In genomic region chr2:59993190-59993535, GRCm38 (mm10) we compare ENCODE assay signal across 20 mouse cellular contexts.
A peak's percentile ranks its signal among the peaks of the same experiment; 100 is the strongest.
DNase-seq lines count a peak whose midpoint lies in the region; ATAC-seq and TF ChIP-seq lines count a peak whose summit lies in the region.
"Had no signal": no experiment of that assay in that cellular context is flagged by ENCODE, and none has a peak within 500 bp of the region (broad histone marks: within the 10 kb centered on the region; RNA-seq: fewer than 3 reads in every experiment).

No protein-coding gene starts in this region.

- no peak for ATAC-seq in liver, postnatal 0 days
- ATAC-seq in liver, embryonic 11.5 days (replicated peaks; ENCODE audit: low FRiP score) = no peak
- ATAC-seq in hindbrain, embryonic 15.5 days (ENCODE audit: low FRiP score, low read depth) = no peak
- ATAC-seq: activated CD4-positive, CD25-positive, alpha-beta regulatory T cell, adult 4 months; forebrain, embryonic 16.5 days; intestine, embryonic 16.5 days had no signal

- 75% methylated on average over 3 of the region's 3 CpGs for WGBS in heart, embryonic 10.5 days
- WGBS in liver, postnatal 0 days (ENCODE audit: insufficient replicate concordance) = 83% methylated on average over 3 of the region's 3 CpGs
- WGBS in liver, embryonic 11.5 days = 82% methylated on average over 3 of the region's 3 CpGs
- WGBS in hindbrain, embryonic 15.5 days = 49% methylated on average over 3 of the region's 3 CpGs
- WGBS in thymus, adult 2 months = 97% methylated on average over 3 of the region's 3 CpGs

- no peak overlapping the region for H3K4me2 ChIP-seq in liver, postnatal 0 days (ENCODE audit: low read depth, low read length)
- H3K4me2 ChIP-seq in liver, embryonic 11.5 days = no peak overlapping the region
- H3K4me2 ChIP-seq in hindbrain, embryonic 15.5 days = no peak overlapping the region

- DNase-seq in heart, adult 11 months = peak; percentile 75
- no peak for DNase-seq in heart, embryonic 10.5 days (ENCODE audit: low spot score)
- DNase-seq in liver, postnatal 0 days = no peak
- DNase-seq in liver, embryonic 11.5 days (ENCODE audit: low spot score) = no peak
- no peak for DNase-seq in adrenal gland, postnatal 14 days
- DNase-seq in thymus, adult 2 months = no peak
- DNase-seq in heart, postnatal 25 days (ENCODE audit: low spot score) = no peak
- DNase-seq: cerebellum, postnatal 25 days; heart, adult 18-20 months; heart, postnatal 10 days; retina, postnatal 1 day; thymus, postnatal 25 days had no signal

- no peaks in the 10 kb centered on the region for H3K9me3 ChIP-seq in heart, embryonic 10.5 days
- H3K9me3 ChIP-seq in liver, postnatal 0 days (ENCODE audit: low read length) = no peaks in the 10 kb centered on the region
- H3K9me3 ChIP-seq in liver, embryonic 11.5 days (ENCODE audit: control insufficient read depth, low read length) = no peaks in the 10 kb centered on the region
- H3K9me3 ChIP-seq in hindbrain, embryonic 15.5 days = no peaks in the 10 kb centered on the region
- H3K9me3 ChIP-seq: midbrain, embryonic 10.5 days had no signal

- no peak for TF ChIP-seq CTCF in liver, postnatal 0 days (IDR thresholded peaks at IDR 0.05; ENCODE audit: low read depth)
- TF ChIP-seq CTCF in thymus, adult 2 months (IDR thresholded peaks at IDR 0.05; ENCODE audit: borderline replicate concordance, control insufficient read depth, extremely low read depth, insufficient read depth, low read length, poor library complexity) = no peak

- H3K4me1 ChIP-seq in heart, embryonic 10.5 days = peaks cover 32% of the 10 kb centered on the region
- no peaks in the 10 kb centered on the region for H3K4me1 ChIP-seq in liver, postnatal 0 days (ENCODE audit: insufficient read depth)
- H3K4me1 ChIP-seq in liver, embryonic 11.5 days (replicated peaks; ENCODE audit: control insufficient read depth, insufficient read depth, low read length) = peaks cover 7% of the 10 kb centered on the region; the same call in 1 of the 2 replicates
- H3K4me1 ChIP-seq in hindbrain, embryonic 15.5 days (replicated peaks) = peaks cover 11% of the 10 kb centered on the region; the same call in 1 of the 2 replicates
- peaks cover 3% of the 10 kb centered on the region; the same call in 1 of the 2 replicates for H3K4me1 ChIP-seq in thymus, adult 2 months (replicated peaks; ENCODE audit: control insufficient read depth, insufficient read depth, low read length)

- TF ChIP-seq EP300 in liver, postnatal 0 days (IDR thresholded peaks at IDR 0.05; ENCODE audit: low read depth) = no peak

- no peaks in the 10 kb centered on the region for H3K27me3 ChIP-seq in heart, embryonic 10.5 days (ENCODE audit: insufficient read depth, poor library complexity, severe bottlenecking)
- H3K27me3 ChIP-seq in liver, postnatal 0 days (ENCODE audit: insufficient read depth, low read length) = no peaks in the 10 kb centered on the region
- no peaks in the 10 kb centered on the region for H3K27me3 ChIP-seq in liver, embryonic 11.5 days (replicated peaks; ENCODE audit: control insufficient read depth, insufficient read depth, low read length)
- no peaks in the 10 kb centered on the region for H3K27me3 ChIP-seq in hindbrain, embryonic 15.5 days
- H3K27me3 ChIP-seq in thymus, adult 2 months (ENCODE audit: control insufficient read depth, insufficient read depth, low read length) = no peaks in the 10 kb centered on the region

- intact Hi-C loops in heart, postnatal 25 days (cut with DNase I) = no loop called here

- no peak for TF ChIP-seq POLR2A in thymus, adult 2 months (IDR thresholded peaks at IDR 0.05; ENCODE audit: control insufficient read depth, extremely low read depth, insufficient read depth, low read length, poor library complexity)

- no peaks in the 10 kb centered on the region for H3K36me3 ChIP-seq in heart, embryonic 10.5 days
- H3K36me3 ChIP-seq in liver, postnatal 0 days (replicated peaks; ENCODE audit: insufficient read depth, low read length) = peaks cover 3% of the 10 kb centered on the region; the same call in 1 of the 2 replicates
- H3K36me3 ChIP-seq in liver, embryonic 11.5 days (ENCODE audit: control insufficient read depth, insufficient read depth, low read length) = no peaks in the 10 kb centered on the region
- H3K36me3 ChIP-seq in hindbrain, embryonic 15.5 days = no peaks in the 10 kb centered on the region; the same call in 1 of the 2 replicates
- H3K36me3 ChIP-seq in thymus, adult 2 months (ENCODE audit: control insufficient read depth, insufficient read depth, low read length) = no peaks in the 10 kb centered on the region

- no peak overlapping the region for H3K4me3 ChIP-seq in heart, embryonic 10.5 days
- no peak overlapping the region for H3K4me3 ChIP-seq in liver, postnatal 0 days (ENCODE audit: low read depth, low read length)
- H3K4me3 ChIP-seq in liver, embryonic 11.5 days (ENCODE audit: low read depth, low read length) = no peak overlapping the region
- no peak overlapping the region for H3K4me3 ChIP-seq in hindbrain, embryonic 15.5 days
- H3K4me3 ChIP-seq in thymus, adult 2 months (ENCODE audit: control insufficient read depth, insufficient read depth, low read length) = no peak overlapping the region
- H3K4me3 ChIP-seq: layer of hippocampus, adult 2 months; midbrain, embryonic 10.5 days; myocyte had no signal

- H3K9ac ChIP-seq in liver, postnatal 0 days (replicated peaks) = no peak overlapping the region
- H3K9ac ChIP-seq in liver, embryonic 11.5 days (ENCODE audit: low read depth, low read length) = no peak overlapping the region
- no peak overlapping the region for H3K9ac ChIP-seq in hindbrain, embryonic 15.5 days
- H3K9ac ChIP-seq: liver, embryonic 14.5 days had no signal

- no peak overlapping the region for H3K27ac ChIP-seq in heart, embryonic 10.5 days
- H3K27ac ChIP-seq in liver, postnatal 0 days (ENCODE audit: low read depth) = 0 out of 2 replicates have a peak overlapping the region, but pooled peaks have one; percentile 2
- H3K27ac ChIP-seq in liver, embryonic 11.5 days (ENCODE audit: low read depth, low read length) = no peak overlapping the region
- H3K27ac ChIP-seq in hindbrain, embryonic 15.5 days (replicated peaks) = peak overlapping the region; percentile 42; the same call in 1 of the 2 replicates
- no peak overlapping the region for H3K27ac ChIP-seq in thymus, adult 2 months (ENCODE audit: control insufficient read depth, insufficient read depth, low read length)
- H3K27ac ChIP-seq: layer of hippocampus, adult 2 months; liver, embryonic 14.5 days; midbrain, embryonic 10.5 days had no signal

Comparison
In these comparisons a context has a peak if more than half of its experiments do, and no peak if none do; other contexts are left out.
1. H3K27ac ChIP-seq: peak in liver, postnatal 0 days (single experiment) and hindbrain, embryonic 15.5 days (single experiment); none in heart, embryonic 10.5 days (single experiment), liver, embryonic 11.5 days (single experiment) and thymus, adult 2 months (single experiment).